Mouse (Mus musculus): ENCODE measurements around the gene Gm49366. TPM values are rescaled to one million over a fixed set of nuclear protein-coding genes. Genes with fewer than 3 reads are reported as not detected.
"Not testable (repeated sequence)": the region's sequence is repeated elsewhere in the genome, so short reads cannot be mapped to it uniquely, and the experiment has no call there.

The Gm49366 gene
- total RNA-seq, 2 experiments from 2014 or later, result not detected

DNA sequence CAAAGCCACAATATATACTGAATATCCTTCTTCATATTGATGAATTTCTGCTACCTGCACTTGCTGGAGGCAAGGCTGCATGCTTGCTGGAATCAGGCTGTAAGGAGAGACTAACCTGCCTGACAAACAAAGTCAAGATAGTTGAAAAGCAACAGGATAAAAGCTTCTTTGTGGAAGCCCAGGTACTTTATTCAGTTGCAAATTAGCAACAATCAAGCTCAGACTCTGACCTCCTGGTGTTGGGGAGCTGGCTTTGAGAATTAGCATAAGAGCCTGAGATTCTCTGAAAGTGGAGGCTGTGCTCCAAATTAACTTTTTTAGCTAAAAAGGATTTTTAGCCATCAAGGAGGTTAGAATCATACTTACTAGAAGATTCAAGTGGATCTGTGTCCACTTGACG is 9.7 kb upstream of the Gm49366 start:
- DNase-seq (ENCODE audit: low spot score in 2 of 2); intact Hi-C loops (cut with DNase I): not testable (repeated sequence)

DNA sequence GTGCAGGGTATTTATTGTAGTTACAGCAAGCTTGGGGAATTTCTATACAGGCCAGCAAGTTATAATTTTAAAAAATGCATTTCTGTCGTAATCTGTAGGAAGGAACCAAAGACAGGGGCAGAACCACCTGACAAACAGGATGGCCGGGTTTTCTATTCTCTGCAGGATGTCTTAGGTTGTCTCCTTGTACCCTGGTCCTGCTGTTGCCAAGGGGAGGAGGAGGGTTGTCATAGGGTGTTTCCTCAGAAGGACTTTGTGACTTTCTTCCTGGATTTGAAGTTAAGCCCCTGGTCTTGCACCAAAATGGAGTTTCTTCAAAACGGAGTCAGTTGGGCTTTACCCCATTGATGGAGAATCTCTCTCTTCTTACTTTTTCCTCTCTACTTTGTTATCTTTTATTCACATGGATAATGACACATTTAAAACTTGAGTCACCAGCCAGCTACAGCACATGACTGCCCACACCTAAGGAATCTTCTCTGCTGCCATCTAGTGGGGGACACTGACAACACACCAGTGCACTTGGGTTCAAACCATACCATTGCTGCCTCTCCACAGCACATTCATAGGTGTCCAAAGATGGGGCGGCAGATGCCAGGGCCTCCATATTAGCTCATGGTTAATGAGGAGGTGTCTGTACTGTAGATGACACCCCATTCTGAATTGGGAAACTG is 7.9 kb upstream of the Gm49366 start:
- intact Hi-C loops (cut with DNase I), result loop anchor here (1.0 to 5.0 kb wide), 3 partner anchors 43 to 316 kb away; partner anchors contain the start of gene Acot2

DNA sequence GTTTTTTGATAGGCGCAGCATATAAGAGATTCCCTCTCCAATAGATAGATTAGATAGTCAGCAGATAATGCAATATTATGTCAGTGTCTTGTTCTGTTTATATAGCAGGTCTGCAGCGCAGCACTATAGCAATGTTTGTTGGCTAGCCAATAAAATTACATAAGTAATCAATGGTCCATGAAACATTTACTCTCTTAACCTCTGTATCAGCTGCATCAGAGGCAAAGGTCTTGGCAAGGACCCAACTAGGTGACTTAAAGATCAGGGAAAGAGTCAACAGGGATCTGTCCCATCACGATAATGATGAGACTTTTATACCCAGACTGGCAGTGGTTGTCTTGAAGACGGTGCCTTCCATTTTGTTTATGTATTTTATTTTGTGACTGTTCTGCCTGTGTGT is 5.9 kb upstream of the Gm49366 start:
- intact Hi-C loops (cut with DNase I), result loop anchor here (5.0 kb wide), 1 partner anchor 46 kb away; the partner anchor contains the start of gene Acot2
- no peak for DNase-seq (ENCODE audit: low spot score in 2 of 2)

More for the DNA sequence above, 7.9 kb upstream of the Gm49366 start:
- peak; percentile 79 to 90 for DNase-seq (ENCODE audit: low spot score in 2 of 2)

DNA sequence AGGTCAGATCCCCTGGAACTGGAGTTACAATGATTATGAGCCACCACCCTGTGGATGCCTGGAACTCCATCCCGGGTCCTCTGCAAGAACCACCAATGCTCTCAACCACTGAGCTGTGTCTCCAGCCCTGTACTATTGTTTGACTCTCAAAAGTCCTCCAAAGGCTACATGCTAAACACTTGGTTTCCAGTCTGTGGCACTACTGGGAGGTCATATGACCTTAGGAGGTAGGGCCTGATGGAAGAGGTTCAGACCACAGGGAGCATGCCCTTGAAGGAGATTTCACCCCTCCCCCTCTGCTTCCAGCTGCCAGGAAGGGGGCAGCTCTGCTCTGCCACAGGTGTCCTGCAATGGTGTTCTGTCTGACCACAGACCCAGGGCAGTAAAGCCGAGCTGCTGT is 5.4 kb upstream of the Gm49366 start:
- not testable (repeated sequence) for DNase-seq (ENCODE audit: low spot score in 2 of 2)
- intact Hi-C loops (cut with DNase I), result loop anchor here (5.0 kb wide), 1 partner anchor 46 kb away; the partner anchor contains the start of gene Acot2

DNA sequence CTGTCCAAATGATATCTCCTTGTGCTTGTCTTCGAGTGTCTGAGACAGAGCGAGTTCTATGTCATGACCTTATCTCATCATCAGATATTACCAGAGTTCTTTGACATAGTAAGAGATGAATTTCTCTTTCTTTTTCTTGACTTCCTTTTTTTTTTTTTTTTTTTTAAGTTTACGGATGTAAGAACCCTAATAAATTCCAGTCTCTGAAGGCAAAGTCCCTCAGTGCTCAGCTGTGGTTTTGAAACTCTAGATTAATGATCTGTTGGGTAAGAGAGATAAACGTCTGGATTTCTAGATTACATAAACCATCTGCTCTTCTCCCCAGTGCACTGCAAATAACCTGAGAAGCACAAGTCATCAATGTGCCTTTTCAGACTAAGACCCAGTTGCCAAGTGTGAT is 4.6 kb upstream of the Gm49366 start:
- intact Hi-C loops (cut with DNase I), result loop anchor here (5.0 kb wide), 1 partner anchor 47 kb away; the partner anchor contains the start of gene Acot2
- no peak for DNase-seq (ENCODE audit: low spot score in 2 of 2)

DNA sequence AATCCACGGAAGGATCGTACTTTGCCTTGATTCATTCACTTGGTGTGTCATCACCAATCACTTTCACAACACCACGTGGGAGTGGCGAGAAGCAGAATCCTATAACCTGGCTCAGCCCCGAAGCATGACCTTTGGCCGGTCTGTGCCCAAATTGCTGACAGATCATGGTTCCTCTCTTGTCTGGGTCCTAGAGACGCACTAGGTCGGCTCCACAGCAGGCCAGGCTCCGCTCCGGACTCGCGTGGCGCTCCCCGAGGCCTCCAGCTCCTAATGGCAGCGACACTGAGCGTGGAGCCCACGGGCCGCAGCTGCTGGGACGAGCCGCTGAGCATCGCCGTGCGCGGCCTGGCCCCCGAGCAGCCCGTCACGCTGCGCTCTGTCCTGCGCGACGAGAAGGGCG is 494 bp upstream of the Gm49366 start, which contains the start of gene Acot4:
Gene Acot4 (plus strand): TSS at position 139 of the 400 bp plus-strand sequence.
- intact Hi-C loops (cut with DNase I), result not testable (repeated sequence)
- DNase-seq (ENCODE audit: low spot score in 2 of 2), result peak; percentile 13 to 17

DNA sequence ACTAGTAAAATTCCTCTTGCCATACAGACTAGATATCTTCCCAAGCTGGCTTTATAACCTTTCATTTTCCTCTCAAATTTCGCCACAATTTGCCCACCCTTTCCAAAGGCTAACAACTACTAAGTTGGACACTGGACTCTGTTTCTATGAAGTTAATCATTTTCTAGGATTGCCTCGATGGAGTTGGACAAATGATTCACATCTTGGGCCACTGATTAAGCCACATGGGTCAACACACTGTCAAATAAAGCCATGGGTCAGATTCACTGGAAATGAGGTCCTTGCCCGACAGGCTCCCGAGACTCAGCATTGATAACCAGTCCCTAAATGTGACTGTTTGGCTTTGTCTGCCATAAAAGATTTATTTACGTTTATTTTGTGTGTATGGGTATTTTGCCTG is 3.5 kb downstream of the Gm49366 start:
- intact Hi-C loops (cut with DNase I), result no loop called here
- DNase-seq (ENCODE audit: low spot score in 2 of 2), result no peak

DNA sequence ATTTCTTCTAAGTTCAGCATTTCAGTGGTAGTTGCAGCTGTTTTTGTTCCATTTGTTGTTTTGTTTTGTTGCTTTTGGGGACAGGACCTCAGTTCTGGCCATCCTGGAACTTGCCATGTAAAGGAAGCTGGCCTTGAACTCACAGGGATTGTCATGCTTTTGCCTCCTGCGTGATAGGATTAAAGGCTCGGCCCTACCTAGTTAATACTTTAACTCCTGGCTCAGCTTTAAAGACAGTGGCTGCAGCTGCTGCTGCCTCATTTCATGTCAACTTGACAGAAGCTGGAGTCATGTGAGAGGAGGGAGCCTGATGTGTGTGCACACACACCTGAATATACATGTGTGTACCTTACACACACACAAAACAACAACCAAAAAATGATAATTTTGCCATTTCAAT is 5.3 kb downstream of the Gm49366 start:
- no peak for DNase-seq (ENCODE audit: low spot score in 2 of 2)
- intact Hi-C loops (cut with DNase I), result no loop called here

DNA sequence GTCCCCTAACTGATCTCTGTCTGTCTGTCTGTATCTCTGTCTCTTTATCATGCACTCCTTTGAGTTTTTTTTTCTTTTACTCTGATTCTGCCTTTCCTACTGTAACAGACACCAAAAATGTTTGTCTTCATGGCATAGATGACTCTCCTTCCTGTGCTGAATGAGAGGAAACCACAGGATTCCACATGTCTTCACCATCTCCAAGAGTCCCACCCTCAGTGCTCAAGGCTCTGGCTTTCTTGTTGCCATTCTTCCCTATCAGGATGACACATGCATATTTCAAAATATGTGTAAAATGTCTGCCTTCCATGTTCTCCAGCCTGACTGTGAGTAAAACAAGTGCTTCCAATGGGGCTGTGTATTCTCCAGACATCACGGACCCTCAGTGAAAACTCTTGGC is 8.2 kb downstream of the Gm49366 start:
- no peak for DNase-seq (ENCODE audit: low spot score in 2 of 2)
- intact Hi-C loops (cut with DNase I), result no loop called here

DNA sequence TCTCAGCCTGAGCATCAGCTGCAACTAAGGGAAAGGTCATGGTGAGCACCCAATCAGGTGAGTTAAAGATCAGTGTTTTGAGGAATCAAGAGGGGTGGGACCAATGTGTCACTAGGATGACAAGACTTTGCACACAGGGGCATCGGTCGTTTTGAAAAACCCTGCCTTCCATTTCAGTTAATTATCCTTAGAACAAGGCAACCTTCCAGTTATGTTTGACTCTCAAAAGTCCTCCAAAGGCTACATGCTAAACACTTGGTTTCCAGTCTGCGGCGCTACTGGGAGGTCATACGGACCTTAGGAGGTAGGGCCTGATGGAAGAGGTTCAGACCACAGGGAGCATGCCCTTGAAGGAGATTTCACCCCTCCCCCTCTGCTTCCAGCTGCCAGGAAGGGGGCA is 12.0 kb downstream of the Gm49366 start:
- intact Hi-C loops (cut with DNase I), result not testable (repeated sequence)

DNA sequence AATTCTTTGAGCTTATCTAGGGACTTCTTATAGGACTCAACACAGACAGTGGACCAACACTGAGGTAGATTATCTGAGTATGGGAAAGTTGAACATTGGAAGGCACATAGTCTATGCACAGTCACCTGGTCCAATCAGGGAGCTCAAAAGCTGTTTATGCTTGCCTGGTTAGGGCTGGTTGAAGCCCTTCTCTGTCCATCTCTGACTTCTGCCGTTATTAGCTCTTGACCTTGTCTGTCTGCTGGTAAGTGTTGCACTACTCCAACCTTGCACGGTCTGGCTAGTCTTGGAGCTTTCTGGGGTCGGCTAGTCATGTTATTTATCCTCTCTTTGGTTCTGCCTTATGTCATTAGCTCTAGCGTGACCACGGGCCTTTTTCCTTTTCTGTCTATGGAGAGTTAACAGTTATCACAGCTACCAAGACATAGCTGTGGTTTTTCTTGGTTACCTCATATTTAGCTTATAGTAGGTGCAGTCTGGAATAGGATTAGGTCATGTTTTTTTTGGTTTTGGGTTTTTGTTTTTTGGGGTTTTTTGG is 13.3 kb downstream of the Gm49366 start, which contains the start of gene Acot3:
Gene Acot3 (plus strand): TSS at position 208 of the 538 bp plus-strand sequence.
- intact Hi-C loops (cut with DNase I), result no loop called here
- DNase-seq (ENCODE audit: low spot score in 2 of 2), result no peak

More for the DNA sequence above, 12.0 kb downstream of the Gm49366 start:
- DNase-seq (ENCODE audit: low spot score in 2 of 2), result not testable (repeated sequence)

DNA sequence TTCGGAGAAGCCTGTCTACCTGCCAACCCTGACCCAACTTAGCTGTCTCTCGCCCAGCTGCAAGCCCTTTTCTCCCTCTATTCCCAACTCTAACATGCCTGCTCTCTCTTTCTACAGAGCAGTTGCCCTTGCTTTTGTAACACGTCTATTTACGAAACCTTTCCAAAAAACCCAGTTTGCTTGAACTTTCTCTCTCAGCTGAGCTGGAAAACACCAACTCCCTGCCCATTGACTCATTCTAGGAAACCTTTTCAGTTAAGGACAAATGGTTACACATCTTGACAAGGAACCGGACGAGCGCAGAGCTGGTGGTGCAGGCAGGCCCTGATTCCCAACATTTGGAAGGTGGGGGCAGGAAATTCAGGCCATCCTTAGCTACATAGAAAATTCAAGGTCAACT is 13.9 kb downstream of the Gm49366 start:
- no peak for DNase-seq (ENCODE audit: low spot score in 2 of 2)
- intact Hi-C loops (cut with DNase I), result no loop called here

DNA sequence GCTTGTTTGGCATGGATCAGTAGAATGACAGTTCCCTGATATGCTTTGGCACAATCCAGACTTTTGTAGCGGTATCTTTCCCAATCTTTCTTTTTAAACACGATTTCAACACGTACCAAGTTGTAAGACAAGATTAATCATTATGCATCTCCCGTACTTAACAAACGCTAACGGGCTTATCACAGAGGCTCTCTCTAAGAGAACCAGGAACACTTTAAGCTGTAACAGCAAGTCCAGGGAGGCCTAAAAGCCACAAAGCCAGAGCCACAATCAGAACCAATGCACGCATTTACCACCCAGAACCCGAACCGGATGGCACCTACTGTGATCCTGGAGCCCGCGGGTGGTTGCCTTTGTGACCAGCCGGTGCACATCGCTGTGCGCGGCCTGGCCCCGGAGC is 14.4 kb downstream of the Gm49366 start:
- DNase-seq (ENCODE audit: low spot score in 2 of 2), result no peak
- intact Hi-C loops (cut with DNase I), result no loop called here

DNA sequence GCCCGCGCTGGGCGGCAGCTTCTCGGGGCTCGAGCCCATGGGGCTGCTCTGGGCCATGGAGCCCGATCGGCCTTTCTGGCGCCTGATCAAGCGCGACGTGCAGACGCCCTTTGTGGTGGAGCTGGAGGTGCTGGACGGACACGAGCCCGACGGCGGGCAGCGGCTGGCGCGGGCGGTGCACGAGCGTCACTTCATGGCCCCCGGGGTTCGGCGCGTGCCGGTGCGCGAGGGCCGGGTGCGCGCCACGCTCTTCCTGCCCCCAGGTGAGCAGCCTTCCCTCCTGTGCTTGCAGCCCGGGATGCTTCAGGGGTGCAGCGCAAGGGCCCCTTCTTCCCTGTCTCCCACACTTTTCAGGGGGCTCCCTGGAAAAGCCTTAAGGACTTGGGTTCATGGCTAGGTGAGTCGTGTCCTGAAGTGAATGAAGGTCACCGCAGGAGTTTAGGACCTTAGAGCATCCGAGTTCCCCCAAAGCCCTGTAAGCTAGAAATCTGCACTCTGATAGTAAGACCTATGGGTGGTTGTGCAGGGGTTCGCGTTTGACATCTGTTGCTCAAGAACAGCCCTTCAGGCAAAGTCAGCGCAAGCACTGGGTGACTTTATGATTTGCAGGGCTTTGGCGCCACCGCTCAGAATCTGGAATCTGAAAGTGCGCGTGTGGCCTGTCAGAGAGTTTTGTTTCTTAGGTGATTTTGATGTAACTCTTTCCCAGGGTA is 15.1 kb downstream of the Gm49366 start:
- peak in 1 of 2 experiments; percentile 21 for DNase-seq (ENCODE audit: low spot score in 2 of 2)
- intact Hi-C loops (cut with DNase I), result no loop called here

DNA sequence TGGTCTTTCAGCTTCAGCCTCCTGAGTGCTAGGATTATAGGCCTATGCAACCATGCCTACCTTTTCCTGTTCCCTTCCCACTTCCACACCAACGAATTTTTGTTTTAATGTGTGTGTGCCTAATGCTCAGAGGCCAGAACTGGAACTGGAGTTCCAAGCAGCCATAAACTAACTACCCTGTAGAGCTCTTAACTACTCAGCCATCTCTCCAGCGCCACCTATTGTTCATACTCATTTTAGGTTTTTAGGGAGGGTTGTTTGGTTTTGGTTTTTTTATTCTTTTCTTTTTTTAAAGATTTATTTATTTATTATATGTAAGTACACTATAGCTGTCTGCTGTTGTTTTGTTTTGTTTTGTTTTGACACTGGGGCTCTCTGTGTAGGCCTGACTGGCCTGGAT is 22.2 kb downstream of the Gm49366 start:
- peak in 1 of 2 experiments; percentile 21 for DNase-seq (ENCODE audit: low spot score in 2 of 2)

DNA sequence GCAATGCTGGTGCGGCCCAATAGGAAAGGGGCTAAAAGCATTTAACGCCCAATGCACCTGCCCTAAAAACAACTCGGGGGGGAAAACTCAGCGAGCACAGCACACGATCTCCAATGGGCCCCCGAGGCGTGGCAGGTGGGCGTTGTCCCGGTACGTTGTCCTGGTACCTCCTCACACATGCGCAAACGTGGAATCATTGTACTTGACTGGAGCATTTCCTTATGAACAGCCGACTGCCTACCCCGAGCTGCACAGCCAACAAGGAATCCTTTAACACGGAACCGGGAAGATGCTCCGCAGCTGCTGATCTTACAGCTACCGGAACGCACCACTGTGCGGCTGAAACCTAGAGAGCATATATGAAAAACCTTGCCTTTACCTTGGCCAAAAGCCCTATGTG is 23.6 kb downstream of the Gm49366 start:
- intact Hi-C loops (cut with DNase I), result loop anchor here (5.0 kb wide), 1 partner anchor 350 kb away; no protein-coding TSS in a partner anchor
- DNase-seq (ENCODE audit: low spot score in 2 of 2), result no peak

More for the DNA sequence above, 22.2 kb downstream of the Gm49366 start:
- intact Hi-C loops (cut with DNase I), result loop anchor here (5.0 kb wide), 1 partner anchor 349 kb away; no protein-coding TSS in a partner anchor

DNA sequence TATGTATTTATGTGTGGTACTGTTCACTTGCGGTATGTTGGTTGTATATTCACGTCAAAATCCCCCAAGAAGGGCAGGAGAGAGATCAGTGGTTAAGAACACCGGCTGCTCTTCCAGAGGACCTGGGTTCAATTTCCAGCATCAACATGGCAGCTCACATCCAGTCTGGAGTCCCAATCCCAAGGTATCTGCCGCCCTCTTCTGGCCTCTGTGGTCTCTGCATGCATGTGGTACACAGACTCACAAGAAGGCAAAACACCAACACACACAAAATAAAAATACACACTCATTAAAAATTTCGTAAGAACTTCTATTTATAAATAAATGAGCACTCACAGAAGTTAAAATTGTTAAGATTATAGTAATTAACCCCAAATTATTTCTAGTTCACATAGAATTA is 24.5 kb downstream of the Gm49366 start:
- intact Hi-C loops (cut with DNase I), result loop anchor here (5.0 kb wide), 1 partner anchor 351 kb away; no protein-coding TSS in a partner anchor
- no peak for DNase-seq (ENCODE audit: low spot score in 2 of 2)

DNA sequence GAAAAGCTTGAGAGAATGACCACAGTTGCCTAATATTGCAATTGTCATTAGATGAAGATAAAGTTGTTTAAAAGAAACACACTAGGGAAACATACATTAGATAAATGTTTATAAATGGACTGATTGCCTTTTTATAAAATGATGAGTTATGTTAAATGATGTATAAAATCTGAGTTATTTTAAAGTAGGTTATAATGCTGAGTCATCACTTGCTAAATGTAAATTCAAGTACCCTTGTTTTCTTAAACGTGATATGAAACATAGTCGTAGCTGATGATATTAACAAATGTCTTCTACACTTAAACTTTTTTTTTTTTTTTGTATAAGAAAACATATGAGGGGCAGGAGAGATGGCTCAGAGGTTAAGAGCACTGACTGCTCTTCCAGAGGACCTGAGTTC is 25.1 kb downstream of the Gm49366 start:
- DNase-seq (ENCODE audit: low spot score in 2 of 2), result no peak
- intact Hi-C loops (cut with DNase I), result loop anchor here (5.0 kb wide), 1 partner anchor 352 kb away; no protein-coding TSS in a partner anchor

DNA sequence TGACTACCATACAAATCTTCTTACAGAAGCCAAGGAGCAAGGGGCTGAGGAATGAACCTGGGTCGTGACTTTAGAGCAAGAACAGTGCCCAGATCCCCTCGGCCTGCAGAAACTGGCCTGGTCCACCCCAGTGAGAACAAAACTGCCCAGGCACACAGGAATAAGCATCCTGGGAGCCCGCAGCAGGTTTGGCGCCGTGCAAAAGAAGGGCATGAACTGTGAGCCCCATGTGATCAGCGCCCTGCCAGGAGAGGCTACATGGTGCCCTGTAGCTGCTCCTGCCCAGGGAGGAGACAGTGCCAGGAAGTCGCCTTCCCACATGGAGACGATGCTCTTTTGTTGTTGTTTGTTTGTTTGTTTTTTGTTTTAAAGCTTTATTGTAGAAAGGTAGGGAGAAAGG is 25.9 kb downstream of the Gm49366 start:
- DNase-seq (ENCODE audit: low spot score in 2 of 2), result no peak
- intact Hi-C loops (cut with DNase I), result loop anchor here (5.0 kb wide), 1 partner anchor 352 kb away; no protein-coding TSS in a partner anchor

DNA sequence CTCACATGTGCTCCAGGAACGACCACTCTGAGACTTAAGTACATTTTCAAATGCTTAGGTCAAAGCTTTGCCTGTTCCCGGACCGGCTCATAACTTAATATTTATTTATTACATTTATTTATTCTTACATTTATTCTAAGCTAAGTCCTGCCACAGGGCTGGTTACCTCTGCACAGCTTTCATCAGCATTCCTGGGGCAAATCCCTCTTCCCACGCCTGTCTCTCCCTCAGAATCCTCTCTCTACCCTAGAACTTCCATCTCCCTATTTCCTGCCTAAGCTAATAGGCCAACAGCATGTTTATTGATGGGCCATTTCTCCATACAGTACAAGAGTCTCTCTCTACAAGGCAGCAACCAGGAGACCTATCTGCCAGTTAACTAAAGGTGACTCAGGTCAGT is 29.0 kb downstream of the Gm49366 start:
- intact Hi-C loops (cut with DNase I), result no loop called here
- no peak for DNase-seq (ENCODE audit: low spot score in 2 of 2)

Data from left cerebral cortex, postnatal 25 days (tissue).